Mouse (Mus musculus): Measurements from ENCODE around the gene Podn. TPM values are rescaled to one million over a fixed set of nuclear protein-coding genes. Genes with fewer than 3 reads are reported as not detected.
"Not testable (repeated sequence)": the region's sequence is repeated elsewhere in the genome, so short reads cannot be mapped to it uniquely, and the experiment has no call there.

Podn gene
- 0.10 and 0.23 TPM in 2 replicates for polyA plus RNA-seq (2016; fragmentation: Nextera tagmentation; extraction: Ambion mirVana)

- no peak within 1 kb of the TSS for H3K4me2 ChIP-seq
- 70% methylated on average over 4 of the region's 4 CpGs for WGBS (ENCODE audit: insufficient replicate concordance)
Measured at GRCm38 (mm10) chr4:108096345-108096744, at the start of gene Podn. Gene Podn (minus strand): TSS chr4:108096445.

GRCm38 (mm10) chr4:108145554-108145953, 49.3 kb upstream of the Podn start:
- not testable (repeated sequence) for H3K27me3 ChIP-seq (replicated peaks); H3K4me1 ChIP-seq; H3K27ac ChIP-seq; H3K9ac ChIP-seq; H3K9me3 ChIP-seq (replicated peaks); H3K36me3 ChIP-seq; H3K4me3 ChIP-seq; H3K4me2 ChIP-seq; ATAC-seq
- WGBS (ENCODE audit: insufficient replicate concordance), result 48% methylated on average over 3 of the region's 3 CpGs

More at GRCm38 (mm10) chr4:108096345-108096744, at the start of gene Podn:
- H3K9me3 ChIP-seq (replicated peaks), result no peaks in the 10 kb centered on the region
- H3K27ac ChIP-seq, result no peak within 1 kb of the TSS
- 0 out of 2 replicates have a peak, but pooled peaks cover 4% of the 10 kb centered on the region for H3K36me3 ChIP-seq
- no peak within 1 kb of the TSS for H3K9ac ChIP-seq
- H3K4me1 ChIP-seq, result no peaks in the 10 kb centered on the region
- no peak within 1 kb of the TSS for H3K4me3 ChIP-seq
- H3K27me3 ChIP-seq (replicated peaks), result no peaks in the 10 kb centered on the region
- ATAC-seq, result no peak

GRCm38 (mm10) chr4:108144880-108145279, 48.6 kb upstream of the Podn start, which contains the start of gene Scp2:
Gene Scp2 (minus strand): TSS chr4:108144998.
- H3K27me3 ChIP-seq (replicated peaks), result no peaks in the 10 kb centered on the region
- WGBS (ENCODE audit: insufficient replicate concordance), result 60% methylated on average over 1 of the region's 1 CpGs
- H3K4me3 ChIP-seq, result no peak within 1 kb of the TSS
- no peak within 1 kb of the TSS for H3K27ac ChIP-seq
- ATAC-seq, result no peak
- H3K4me2 ChIP-seq, result no peak within 1 kb of the TSS
- no peak within 1 kb of the TSS for H3K9ac ChIP-seq
- no peaks in the 10 kb centered on the region for H3K4me1 ChIP-seq
- peaks cover 8% of the 10 kb centered on the region; the same call in 1 of the 2 replicates for H3K9me3 ChIP-seq (replicated peaks)
- no peaks in the 10 kb centered on the region for H3K36me3 ChIP-seq

- Histone ChIP-seq H3K9ac (no peak overlapping the region), H3K4me3 (no peak overlapping the region), H3K4me1 (no peaks in the 10 kb centered on the region), H3K9me3 (replicated peaks) (peaks cover 8% of the 10 kb centered on the region; the same call in 1 of the 2 replicates), H3K36me3 (no peaks in the 10 kb centered on the region), H3K27me3 (replicated peaks) (no peaks in the 10 kb centered on the region), H3K4me2 (no peak overlapping the region), H3K27ac (no peak overlapping the region)
- no peak for ATAC-seq
Measured at GRCm38 (mm10) chr4:108143778-108144177, 47.5 kb upstream of the Podn start.

GRCm38 (mm10) chr4:108143178-108143577, 46.9 kb upstream of the Podn start:
- H3K4me2 ChIP-seq; H3K4me3 ChIP-seq; H3K27ac ChIP-seq; H3K9me3 ChIP-seq (replicated peaks); H3K36me3 ChIP-seq; H3K27me3 ChIP-seq (replicated peaks); H3K9ac ChIP-seq; H3K4me1 ChIP-seq; ATAC-seq: not testable (repeated sequence)
- WGBS (ENCODE audit: insufficient replicate concordance), result 55% methylated on average over 2 of the region's 2 CpGs

GRCm38 (mm10) chr4:108136938-108137337, 40.7 kb upstream of the Podn start:
- H3K4me1 ChIP-seq, result no peaks in the 10 kb centered on the region
- no peak overlapping the region for H3K4me2 ChIP-seq
- no peak overlapping the region for H3K9ac ChIP-seq
- 67% methylated on average over 5 of the region's 5 CpGs for WGBS (ENCODE audit: insufficient replicate concordance)
- ATAC-seq, result no peak
- no peak overlapping the region for H3K4me3 ChIP-seq
- no peaks in the 10 kb centered on the region for H3K27me3 ChIP-seq (replicated peaks)
- no peak overlapping the region for H3K27ac ChIP-seq
- no peaks in the 10 kb centered on the region for H3K36me3 ChIP-seq
- H3K9me3 ChIP-seq (replicated peaks), result no peaks in the 10 kb centered on the region

- no peaks in the 10 kb centered on the region for H3K4me1 ChIP-seq
- no peaks in the 10 kb centered on the region for H3K27me3 ChIP-seq (replicated peaks)
- no peaks in the 10 kb centered on the region for H3K9me3 ChIP-seq (replicated peaks)
- 76% methylated on average over 3 of the region's 3 CpGs for WGBS (ENCODE audit: insufficient replicate concordance)
- no peak overlapping the region for H3K9ac ChIP-seq
- no peak overlapping the region for H3K4me3 ChIP-seq
- H3K36me3 ChIP-seq, result no peaks in the 10 kb centered on the region
- ATAC-seq, result no peak
- no peak overlapping the region for H3K4me2 ChIP-seq
- no peak overlapping the region for H3K27ac ChIP-seq
Measured at GRCm38 (mm10) chr4:108130452-108130851, 34.2 kb upstream of the Podn start.

- H3K27me3 ChIP-seq (replicated peaks), result no peaks in the 10 kb centered on the region
- H3K9ac ChIP-seq, result no peak overlapping the region
- H3K4me2 ChIP-seq, result no peak overlapping the region
- no peaks in the 10 kb centered on the region for H3K9me3 ChIP-seq (replicated peaks)
- ATAC-seq, result no peak
- H3K27ac ChIP-seq, result no peak overlapping the region
- H3K4me3 ChIP-seq, result no peak overlapping the region
- no peaks in the 10 kb centered on the region for H3K36me3 ChIP-seq
- H3K4me1 ChIP-seq, result no peaks in the 10 kb centered on the region
- WGBS (ENCODE audit: insufficient replicate concordance), result 75% methylated on average over 2 of the region's 2 CpGs
Measured at GRCm38 (mm10) chr4:108128339-108128738, 32.1 kb upstream of the Podn start.

GRCm38 (mm10) chr4:108127516-108127915, 31.3 kb upstream of the Podn start:
- Histone ChIP-seq H3K4me3 (no peak overlapping the region), H3K9me3 (replicated peaks) (no peaks in the 10 kb centered on the region), H3K27ac (no peak overlapping the region), H3K4me2 (no peak overlapping the region), H3K4me1 (no peaks in the 10 kb centered on the region), H3K27me3 (replicated peaks) (no peaks in the 10 kb centered on the region), H3K9ac (no peak overlapping the region), H3K36me3 (no peaks in the 10 kb centered on the region)
- WGBS (ENCODE audit: insufficient replicate concordance), result 73% methylated on average over 5 of the region's 5 CpGs
- ATAC-seq, result no peak

- no peak for ATAC-seq
- 65% methylated on average over 4 of the region's 4 CpGs for WGBS (ENCODE audit: insufficient replicate concordance)
- H3K9ac ChIP-seq, result no peak overlapping the region
- no peak overlapping the region for H3K27ac ChIP-seq
- H3K9me3 ChIP-seq (replicated peaks), result no peaks in the 10 kb centered on the region
- H3K4me2 ChIP-seq, result no peak overlapping the region
- H3K4me3 ChIP-seq, result no peak overlapping the region
- H3K4me1 ChIP-seq, result no peaks in the 10 kb centered on the region
- H3K27me3 ChIP-seq (replicated peaks), result no peaks in the 10 kb centered on the region
- no peaks in the 10 kb centered on the region for H3K36me3 ChIP-seq
Measured at GRCm38 (mm10) chr4:108126260-108126659, 30.0 kb upstream of the Podn start.

GRCm38 (mm10) chr4:108124104-108124503, 27.9 kb upstream of the Podn start:
- 57% methylated on average over 1 of the region's 1 CpGs for WGBS (ENCODE audit: insufficient replicate concordance)
- Histone ChIP-seq H3K36me3 (no peaks in the 10 kb centered on the region), H3K27me3 (replicated peaks) (no peaks in the 10 kb centered on the region), H3K4me3 (no peak overlapping the region), H3K4me2 (no peak overlapping the region), H3K4me1 (peaks cover under 1% of the 10 kb centered on the region; the same call in 1 of the 2 replicates), H3K9me3 (replicated peaks) (no peaks in the 10 kb centered on the region), H3K9ac (no peak overlapping the region), H3K27ac (no peak overlapping the region)
- no peak for ATAC-seq

GRCm38 (mm10) chr4:108117924-108118876, 22.0 kb upstream of the Podn start:
- no peaks in the 10 kb centered on the region for H3K36me3 ChIP-seq
- no peaks in the 10 kb centered on the region for H3K27me3 ChIP-seq (replicated peaks)
- H3K9ac ChIP-seq, result peak overlapping the region; percentile 71
- 9% methylated on average over 43 of the region's 45 CpGs for WGBS (ENCODE audit: insufficient replicate concordance)
- peak; percentile 92 for ATAC-seq
- H3K9me3 ChIP-seq (replicated peaks), result no peaks in the 10 kb centered on the region
- peak overlapping the region; percentile 66; the same call in 1 of the 2 replicates for H3K27ac ChIP-seq
- peak overlapping the region; percentile 74 for H3K4me3 ChIP-seq
- peak overlapping the region; percentile 81 for H3K4me2 ChIP-seq
- peaks cover 7% of the 10 kb centered on the region; the same call in 1 of the 2 replicates for H3K4me1 ChIP-seq

Data from liver, embryonic 12.5 days (tissue).